Mouse (Mus musculus) neural tube, embryonic 10.5 days (tissue): ENCODE data around the gene Zfp423.

Source experiments
- DNase-seq: peaks from one replicate; pipeline ENCODE4 v3.0.0-alpha.2; 2017; ENCODE audit warnings: low spot score; ENCODE audit errors: extremely low spot score

The Zfp423 gene

GRCm38 (mm10) chr8:87810771-87811170 lies 148.6 kb downstream of the Zfp423 start:
- DNase-seq: no peak

GRCm38 (mm10) chr8:87804327-87804900 lies 155.0 kb downstream of the Zfp423 start:
- no peak for DNase-seq

- no peak for DNase-seq
Measured at GRCm38 (mm10) chr8:87803437-87803836, 156.0 kb downstream of the Zfp423 start.

- DNase-seq: no peak
Measured at GRCm38 (mm10) chr8:87802571-87802970, 156.8 kb downstream of the Zfp423 start.

- no peak for DNase-seq
Measured at GRCm38 (mm10) chr8:87800121-87800520, 159.3 kb downstream of the Zfp423 start.

- no peak for DNase-seq
Measured at GRCm38 (mm10) chr8:87796234-87796633, 163.2 kb downstream of the Zfp423 start.

- no peak for DNase-seq
Measured at GRCm38 (mm10) chr8:87794639-87795038, 164.8 kb downstream of the Zfp423 start.

- DNase-seq: no peak
Measured at GRCm38 (mm10) chr8:87791103-87791502, 168.3 kb downstream of the Zfp423 start.

- DNase-seq: no peak
Measured at GRCm38 (mm10) chr8:87784641-87785439, 174.6 kb downstream of the Zfp423 start.

- peak; percentile 60 for DNase-seq
Measured at GRCm38 (mm10) chr8:87784227-87784626, 175.2 kb downstream of the Zfp423 start.

GRCm38 (mm10) chr8:87783198-87783597 lies 176.2 kb downstream of the Zfp423 start:
- DNase-seq: no peak

GRCm38 (mm10) chr8:87777586-87777985 lies 181.8 kb downstream of the Zfp423 start:
- no peak for DNase-seq

GRCm38 (mm10) chr8:87775889-87776288 lies 183.5 kb downstream of the Zfp423 start:
- DNase-seq: no peak

GRCm38 (mm10) chr8:87774966-87775365 lies 184.4 kb downstream of the Zfp423 start:
- no peak for DNase-seq

- DNase-seq: no peak
Measured at GRCm38 (mm10) chr8:87772894-87773502, 186.4 kb downstream of the Zfp423 start.

- DNase-seq: no peak
Measured at GRCm38 (mm10) chr8:87767882-87768281, 191.5 kb downstream of the Zfp423 start.

GRCm38 (mm10) chr8:87765276-87765675 lies 194.1 kb downstream of the Zfp423 start:
- no peak for DNase-seq

GRCm38 (mm10) chr8:87758750-87759149 lies 200.6 kb downstream of the Zfp423 start:
- peak; percentile 38 for DNase-seq

GRCm38 (mm10) chr8:87754853-87755252 lies 204.5 kb downstream of the Zfp423 start:
- no peak for DNase-seq

- DNase-seq: no peak
Measured at GRCm38 (mm10) chr8:87753636-87754035, 205.8 kb downstream of the Zfp423 start.

GRCm38 (mm10) chr8:87753148-87753547 lies 206.2 kb downstream of the Zfp423 start:
- no peak for DNase-seq

GRCm38 (mm10) chr8:87752710-87753109 lies 206.7 kb downstream of the Zfp423 start:
- DNase-seq: no peak
